Mouse (Mus musculus) skeletal muscle tissue, adult 2 months (tissue): Measurements from ENCODE around the gene Mybbp1a.

Source experiments
- DNase-seq: peaks from one replicate; pipeline ENCODE4 v3.0.0-alpha.2; 2012; ENCODE audit warnings: low read depth, low spot score

The Mybbp1a gene

GRCm38 (mm10) chr11:72478228-72478627 lies 37.1 kb downstream of the Mybbp1a start:
- no peak for DNase-seq

GRCm38 (mm10) chr11:72479499-72479898 lies 38.3 kb downstream of the Mybbp1a start:
- DNase-seq: no peak

- peak; percentile 63 for DNase-seq
Measured at GRCm38 (mm10) chr11:72481313-72481712, 40.2 kb downstream of the Mybbp1a start.

GRCm38 (mm10) chr11:72481952-72482351 lies 40.8 kb downstream of the Mybbp1a start:
- DNase-seq: no peak

GRCm38 (mm10) chr11:72484549-72484948 lies 43.4 kb downstream of the Mybbp1a start:
- no peak for DNase-seq

GRCm38 (mm10) chr11:72485157-72485556 lies 44.0 kb downstream of the Mybbp1a start:
- no peak for DNase-seq

- DNase-seq: no peak
Measured at GRCm38 (mm10) chr11:72485960-72486359, 44.8 kb downstream of the Mybbp1a start.

GRCm38 (mm10) chr11:72487171-72487570 lies 46.0 kb downstream of the Mybbp1a start:
- DNase-seq: no peak

- peak; percentile 71 for DNase-seq
Measured at GRCm38 (mm10) chr11:72487739-72488138, 46.6 kb downstream of the Mybbp1a start.

GRCm38 (mm10) chr11:72488753-72489271 lies 47.7 kb downstream of the Mybbp1a start:
- DNase-seq: peak; percentile 64

- no peak for DNase-seq
Measured at GRCm38 (mm10) chr11:72489397-72489796, 48.2 kb downstream of the Mybbp1a start.

GRCm38 (mm10) chr11:72489881-72490301 lies 48.7 kb downstream of the Mybbp1a start, which contains the start of gene Spns2:
Gene Spns2 (minus strand): TSS chr11:72489904.
- peak; percentile 88 for DNase-seq

GRCm38 (mm10) chr11:72491130-72491960 lies 50.2 kb downstream of the Mybbp1a start:
- DNase-seq: no peak

GRCm38 (mm10) chr11:72494046-72494988 lies 53.2 kb downstream of the Mybbp1a start:
- no peak for DNase-seq

GRCm38 (mm10) chr11:72496066-72496465 lies 54.9 kb downstream of the Mybbp1a start:
- no peak for DNase-seq

- DNase-seq: no peak
Measured at GRCm38 (mm10) chr11:72496775-72497174, 55.6 kb downstream of the Mybbp1a start.

- DNase-seq: no peak
Measured at GRCm38 (mm10) chr11:72497367-72497766, 56.2 kb downstream of the Mybbp1a start.

- no peak for DNase-seq
Measured at GRCm38 (mm10) chr11:72500139-72500538, 59.0 kb downstream of the Mybbp1a start.
